Comparison of ENCODE assay signal across 26 mouse cellular contexts in the genomic region with DNA sequence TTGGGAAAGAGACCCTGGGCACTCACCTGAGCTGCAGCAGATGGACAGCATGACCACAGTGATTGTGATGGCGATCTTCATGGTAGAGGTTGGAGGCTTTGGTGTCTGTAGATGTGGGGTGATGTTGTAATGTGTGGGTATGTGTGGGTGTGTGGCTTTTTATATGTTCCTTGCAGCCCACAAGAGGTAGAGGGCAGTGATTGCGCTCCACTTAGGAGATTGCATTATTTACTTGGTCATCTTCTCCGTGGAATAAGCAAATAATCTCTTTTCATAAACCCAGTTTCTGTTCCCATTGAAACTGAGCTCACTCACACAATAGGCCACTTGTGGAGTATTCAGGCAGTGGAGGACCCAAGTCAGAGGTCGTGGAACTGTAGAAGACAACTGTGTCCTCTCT. TPM values are rescaled to one million over a fixed set of nuclear protein-coding genes. Genes with fewer than 3 reads are reported as not detected.
DNase-seq lines count a peak whose midpoint lies in the region; ATAC-seq and TF ChIP-seq lines count a peak whose summit lies in the region.
"Had no signal": no experiment of that assay in that cellular context is flagged by ENCODE, and none has a peak within 500 bp of the region (broad histone marks: within the 10 kb centered on the region; RNA-seq: fewer than 3 reads in every experiment).

Scgb1a1 (minus strand) TSS at position 138 of the 400 bp plus-strand sequence.

- H3K9ac ChIP-seq in lung, postnatal 0 days (replicated peaks; ENCODE audit: low read depth) = no peak within 1 kb of the TSS
- no peak within 1 kb of the TSS for H3K9ac ChIP-seq in stomach, postnatal 0 days (ENCODE audit: low read length)
- H3K9ac ChIP-seq: embryonic facial prominence, embryonic 13.5 days; forebrain, embryonic 12.5 days; hindbrain, embryonic 12.5 days had no signal

- no peak within 1 kb of the TSS for H3K4me2 ChIP-seq in lung, postnatal 0 days (replicated peaks; ENCODE audit: low read depth, low read length)
- no peak within 1 kb of the TSS for H3K4me2 ChIP-seq in stomach, postnatal 0 days (replicated peaks; ENCODE audit: low read depth)
- H3K4me2 ChIP-seq: embryonic facial prominence, embryonic 13.5 days; forebrain, embryonic 12.5 days; hindbrain, embryonic 12.5 days had no signal

- DNase-seq in gastrocnemius, adult 2 months = peak; percentile 14
- DNase-seq in gastrocnemius, adult 8-10 months (ENCODE audit: low spot score in 2 of 2) = no peak
- DNase-seq in lung, postnatal 0 days (ENCODE audit: low spot score) = no peak
- no peak for DNase-seq in lung, postnatal 4 days
- DNase-seq in stomach, postnatal 0 days (ENCODE audit: low spot score) = no peak
- DNase-seq in kidney, postnatal 14 days = no peak
- DNase-seq: adrenal gland, postnatal 10 days; B cell, adult 2 months; cerebellum, adult 18-20 months; cerebellum, adult 9-11 months; cerebellum, postnatal 36 days; gastrocnemius, postnatal 36 days; heart, adult 18-20 months; heart, postnatal 10 days; heart, postnatal 4 days had no signal

- TF ChIP-seq EP300 in lung, postnatal 0 days (IDR thresholded peaks at IDR 0.05) = peak; percentile 37; the same call in 1 of the 2 replicates
- TF ChIP-seq EP300 in stomach, postnatal 0 days (optimal IDR thresholded peaks at IDR 0.05) = no peak

- 72% methylated on average over 4 of the region's 4 CpGs for WGBS in lung, postnatal 0 days
- WGBS in bone marrow, adult 2 months = 59% methylated on average over 4 of the region's 4 CpGs
- WGBS in stomach, postnatal 0 days = 67% methylated on average over 4 of the region's 4 CpGs

- intact Hi-C loops in gastrocnemius, adult 2 months (cut with DNase I) = no loop called here

- no peak for TF ChIP-seq CTCF in gastrocnemius, adult 2 months (IDR thresholded peaks at IDR 0.05)
- TF ChIP-seq CTCF in lung, postnatal 0 days (IDR thresholded peaks at IDR 0.05) = no peak
- no peak for TF ChIP-seq CTCF in bone marrow, adult 2 months (IDR thresholded peaks at IDR 0.05; ENCODE audit: control insufficient read depth, insufficient read depth, low read length)
- no peak for TF ChIP-seq CTCF in stomach, postnatal 0 days (IDR thresholded peaks at IDR 0.05; ENCODE audit: low read depth)

- peak; percentile 58 for ATAC-seq in lung, postnatal 0 days
- no peak for ATAC-seq in stomach, postnatal 0 days (ENCODE audit: low FRiP score, low TSS enrichment)
- ATAC-seq: CD4-positive, CD25-positive, alpha-beta regulatory T cell, adult 4 months; forebrain, embryonic 16.5 days; hindbrain, postnatal 0 days had no signal

- H3K4me1 ChIP-seq in lung, postnatal 0 days (ENCODE audit: insufficient read depth, low read depth, low read length) = no peaks in the 10 kb centered on the region
- no peaks in the 10 kb centered on the region for H3K4me1 ChIP-seq in bone marrow, adult 2 months (ENCODE audit: control insufficient read depth, insufficient read depth, low read length)
- no peaks in the 10 kb centered on the region for H3K4me1 ChIP-seq in stomach, postnatal 0 days (replicated peaks; ENCODE audit: control insufficient read depth, insufficient read depth)
- H3K4me1 ChIP-seq: forebrain, embryonic 12.5 days; hindbrain, embryonic 12.5 days had no signal

- H3K36me3 ChIP-seq in lung, postnatal 0 days (ENCODE audit: insufficient read depth, low read length) = no peaks in the 10 kb centered on the region
- H3K36me3 ChIP-seq in stomach, postnatal 0 days (ENCODE audit: control insufficient read depth, insufficient read depth, low read length) = no peaks in the 10 kb centered on the region
- H3K36me3 ChIP-seq: embryonic facial prominence, embryonic 13.5 days; forebrain, embryonic 12.5 days; G1E; heart, embryonic 10.5 days; hindbrain, embryonic 12.5 days had no signal

- H3K4me3 ChIP-seq in gastrocnemius, adult 2 months = no peak within 1 kb of the TSS
- H3K4me3 ChIP-seq in lung, postnatal 0 days (ENCODE audit: low read depth, low read length) = no peak within 1 kb of the TSS
- H3K4me3 ChIP-seq in bone marrow, adult 2 months (replicated peaks; ENCODE audit: control insufficient read depth, low read depth, low read length) = no peak within 1 kb of the TSS
- H3K4me3 ChIP-seq in stomach, postnatal 0 days (ENCODE audit: low read depth, low read length) = no peak within 1 kb of the TSS
- H3K4me3 ChIP-seq: embryonic facial prominence, embryonic 13.5 days; forebrain, embryonic 12.5 days; heart, embryonic 10.5 days; hindbrain, embryonic 12.5 days had no signal

- H3K9me3 ChIP-seq in lung, postnatal 0 days (ENCODE audit: low read length) = no peaks in the 10 kb centered on the region
- H3K9me3 ChIP-seq in stomach, postnatal 0 days (ENCODE audit: control insufficient read depth, low read length) = no peaks in the 10 kb centered on the region
- H3K9me3 ChIP-seq: embryonic facial prominence, embryonic 13.5 days; forebrain, embryonic 12.5 days; G1E; heart, embryonic 10.5 days; hindbrain, embryonic 12.5 days had no signal

- no peak for TF ChIP-seq POLR2A in bone marrow, adult 2 months (IDR thresholded peaks at IDR 0.05; ENCODE audit: borderline replicate concordance, control insufficient read depth, low read depth, low read length)

- no peaks in the 10 kb centered on the region for H3K27me3 ChIP-seq in lung, postnatal 0 days (replicated peaks; ENCODE audit: insufficient read depth, low read length)
- H3K27me3 ChIP-seq in stomach, postnatal 0 days (ENCODE audit: control insufficient read depth, insufficient read depth, low read length) = no peaks in the 10 kb centered on the region
- H3K27me3 ChIP-seq: embryonic facial prominence, embryonic 13.5 days had no signal

- no peak within 1 kb of the TSS for H3K27ac ChIP-seq in gastrocnemius, adult 2 months
- no peak within 1 kb of the TSS for H3K27ac ChIP-seq in lung, postnatal 0 days (ENCODE audit: low read length)
- no peak within 1 kb of the TSS for H3K27ac ChIP-seq in bone marrow, adult 2 months (ENCODE audit: control insufficient read depth, insufficient read depth, low read depth, low read length, poor library complexity)
- no peak within 1 kb of the TSS for H3K27ac ChIP-seq in stomach, postnatal 0 days (replicated peaks)
- H3K27ac ChIP-seq: embryonic facial prominence, embryonic 13.5 days; forebrain, embryonic 12.5 days; heart, embryonic 10.5 days; hindbrain, embryonic 12.5 days; hindbrain, postnatal 0 days had no signal

RNA-seq across cellular contexts. Expression of gene Scgb1a1, which starts in this region (rescaled TPM):
- total RNA-seq in gastrocnemius, adult 2 months (2021) = not detected
- not detected for total RNA-seq in gastrocnemius, adult 8-10 months (2022)
- polyA plus RNA-seq in lung, postnatal 0 days (2015; fragmentation: Nextera tagmentation; extraction: Ambion mirVana) = 26,192 and 26,425 TPM in 2 replicates
- 37.7 TPM in 1 of 2 replicates, not detected in the other for polyA plus RNA-seq in bone marrow, adult 2 months (2011; ENCODE audit: insufficient read depth, insufficient read length, low replicate concordance, missing spikeins)
- 10.8 and 12.6 TPM in 2 replicates for polyA plus RNA-seq in stomach, postnatal 0 days (2015; fragmentation: Nextera tagmentation; extraction: Ambion mirVana)
- total RNA-seq: G1E; gastrocnemius, adult 18-20 months; gastrocnemius, postnatal 36 days; heart, postnatal 4 days; hindbrain, postnatal 0 days had no signal
- polyA plus RNA-seq: CD4-positive, CD25-positive, alpha-beta regulatory T cell, adult 4 months; embryonic facial prominence, embryonic 13.5 days; forebrain, embryonic 12.5 days; forebrain, embryonic 16.5 days; G1E; heart, embryonic 10.5 days; heart, embryonic 14.5 days; hindbrain, embryonic 12.5 days; hindbrain, postnatal 0 days had no signal

Comparison
In these comparisons a context has a peak if more than half of its experiments do, and no peak if none do; other contexts are left out.
1. RNA of gene Scgb1a1 (polyA plus RNA-seq): 26,192 to 26,425 TPM in lung, postnatal 0 days; 37.7 TPM in bone marrow, adult 2 months and 10.8 to 12.6 TPM in stomach, postnatal 0 days; every median in the first group is over 100 times any median in the second.
2. Peak in DNase-seq in gastrocnemius, adult 2 months; RNA of the gene not detected or under 1 TPM.